Mouse (Mus musculus) T-cell, adult 2 months (primary cell): Measurements from ENCODE around the gene Snx1.

ENCODE experiments used
- DNase-seq: peaks from one replicate; pipeline ENCODE4 v3.0.0; 2022; ENCODE audit warnings: low spot score

Gene Snx1

DNA sequence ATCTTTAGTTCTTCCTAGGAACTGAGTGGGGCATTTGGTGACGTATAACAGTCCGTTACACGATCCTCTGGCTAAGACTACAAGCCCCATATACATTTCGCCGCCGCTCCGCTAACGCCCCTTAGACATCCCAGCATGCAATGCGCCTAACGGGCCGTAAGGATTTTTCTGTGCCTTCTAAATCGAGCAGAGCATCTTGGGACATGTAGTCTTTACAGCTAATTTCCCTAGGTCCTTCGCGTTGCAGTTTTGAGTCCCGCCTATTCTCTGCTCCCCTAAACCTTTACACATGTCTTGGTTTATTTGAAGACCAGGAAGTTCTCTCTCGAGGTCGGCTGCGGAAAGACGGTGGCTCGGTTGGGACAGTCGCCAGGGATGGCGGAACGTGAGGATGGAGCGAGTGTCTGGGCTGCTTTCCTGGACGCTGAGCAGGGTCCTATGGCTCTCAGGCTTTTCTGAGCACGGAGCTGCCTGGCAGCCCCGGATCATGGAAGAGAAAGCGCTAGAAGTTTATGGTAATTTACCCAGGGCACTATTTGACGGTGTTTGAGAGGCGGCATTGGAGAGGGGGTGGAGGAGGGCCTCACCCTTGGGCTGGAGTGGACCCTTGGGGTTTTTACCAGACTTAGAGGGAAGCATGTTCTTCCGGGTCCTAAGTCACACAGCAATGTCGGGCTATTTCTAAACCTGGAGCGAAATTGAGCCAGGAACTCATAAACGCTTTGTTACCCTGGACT, at the start of gene Snx1, which contains the start of gene Ciao2a:
Gene Snx1 (minus strand): TSS at position 132 of the 737 bp plus-strand sequence.
Gene Ciao2a (plus strand): TSS at position 156 of the 737 bp plus-strand sequence.
- peak; percentile 94 for DNase-seq

- no peak for DNase-seq
Observed at GRCm38 (mm10) chr9:66174985-66175384, 48.6 kb upstream of the Snx1 start.

DNA sequence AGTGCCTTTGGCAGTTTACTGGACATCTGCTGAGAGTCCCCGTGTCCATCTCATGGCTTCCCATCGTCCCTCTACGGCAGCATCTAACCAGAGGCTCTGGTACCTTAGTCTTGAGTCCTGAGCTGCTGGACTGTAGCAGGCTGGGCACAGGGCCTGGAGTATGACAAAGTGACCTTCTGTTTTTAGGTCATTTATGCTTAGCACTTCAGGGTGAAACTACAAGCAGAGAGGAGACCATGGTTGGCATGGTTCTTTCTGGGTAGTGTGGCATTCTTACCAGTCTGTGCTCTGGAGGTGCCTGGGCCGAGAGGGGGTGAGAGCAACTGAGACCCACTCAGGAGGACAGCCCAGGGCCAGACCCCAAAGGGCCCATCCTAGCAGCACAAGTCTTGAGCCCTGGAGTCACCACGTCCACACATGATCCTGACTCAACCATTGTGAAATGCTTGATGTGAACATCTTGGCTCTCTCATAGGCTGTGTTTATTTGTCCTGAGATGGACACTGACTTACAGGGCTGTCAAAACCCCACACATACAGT, 47.0 kb upstream of the Snx1 start:
- no peak for DNase-seq

GRCm38 (mm10) chr9:66171275-66171921, 45.0 kb upstream of the Snx1 start:
- no peak for DNase-seq

GRCm38 (mm10) chr9:66170506-66170905, 44.1 kb upstream of the Snx1 start:
- no peak for DNase-seq

DNA sequence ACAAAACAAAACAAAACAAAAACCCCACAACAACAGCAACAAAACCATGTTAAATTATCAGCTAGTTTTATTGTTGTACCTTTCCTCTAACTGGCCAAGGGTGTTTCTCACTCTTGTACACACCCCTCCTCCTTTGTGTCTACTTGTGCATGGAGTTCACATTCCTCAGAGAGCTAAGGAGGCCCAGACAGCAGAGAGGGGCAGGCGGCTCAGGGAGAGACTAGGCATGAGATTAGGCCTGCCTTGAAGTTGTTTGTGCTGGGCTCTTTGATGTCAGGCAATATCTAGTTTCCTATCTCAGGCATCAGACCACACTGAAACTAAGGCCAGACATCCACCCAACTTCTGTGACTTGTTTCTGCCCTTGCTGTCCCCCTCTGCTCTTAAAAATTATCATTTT, 41.8 kb upstream of the Snx1 start:
- DNase-seq: no peak

- no peak for DNase-seq
Observed at GRCm38 (mm10) chr9:66167222-66167621, 40.8 kb upstream of the Snx1 start.

DNA sequence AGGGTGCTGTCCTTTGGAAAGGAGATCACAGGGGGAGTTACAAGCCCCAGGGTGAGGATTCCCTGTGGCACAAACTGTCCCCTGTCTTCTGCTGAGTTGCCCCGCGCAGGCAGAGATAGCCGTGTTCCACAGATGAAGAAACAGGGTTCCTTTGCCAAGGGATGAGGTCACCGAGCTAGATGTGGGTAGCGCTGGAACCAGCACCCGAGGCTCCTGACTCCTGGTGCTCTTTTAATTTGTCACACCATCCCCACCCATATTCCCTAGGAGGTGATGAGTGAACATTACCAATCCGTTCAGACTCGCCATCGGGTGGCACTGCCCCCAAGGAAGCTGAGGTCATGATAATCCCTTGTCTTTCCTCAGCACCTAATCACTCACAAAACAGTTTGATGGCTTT, 36.6 kb upstream of the Snx1 start:
- no peak for DNase-seq

DNA sequence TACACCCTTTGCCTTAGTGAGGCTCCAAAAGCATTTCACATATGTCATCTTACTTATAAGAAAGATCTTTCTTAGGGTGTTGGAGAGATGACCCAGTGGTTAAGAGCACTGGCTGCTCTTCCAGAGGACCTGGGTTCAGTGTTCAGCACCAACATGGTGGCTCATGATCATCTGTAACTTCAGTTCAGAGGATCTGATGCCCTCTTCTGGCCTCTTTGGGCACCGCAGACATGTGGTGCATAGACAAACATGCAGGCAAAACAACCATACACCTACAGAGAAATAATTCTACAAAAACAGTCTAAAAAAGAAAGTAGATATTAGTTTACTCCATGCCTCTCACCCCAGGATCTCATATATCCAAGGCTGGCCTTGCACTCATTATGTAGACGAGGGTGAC, 33.8 kb upstream of the Snx1 start:
- no peak for DNase-seq

DNA sequence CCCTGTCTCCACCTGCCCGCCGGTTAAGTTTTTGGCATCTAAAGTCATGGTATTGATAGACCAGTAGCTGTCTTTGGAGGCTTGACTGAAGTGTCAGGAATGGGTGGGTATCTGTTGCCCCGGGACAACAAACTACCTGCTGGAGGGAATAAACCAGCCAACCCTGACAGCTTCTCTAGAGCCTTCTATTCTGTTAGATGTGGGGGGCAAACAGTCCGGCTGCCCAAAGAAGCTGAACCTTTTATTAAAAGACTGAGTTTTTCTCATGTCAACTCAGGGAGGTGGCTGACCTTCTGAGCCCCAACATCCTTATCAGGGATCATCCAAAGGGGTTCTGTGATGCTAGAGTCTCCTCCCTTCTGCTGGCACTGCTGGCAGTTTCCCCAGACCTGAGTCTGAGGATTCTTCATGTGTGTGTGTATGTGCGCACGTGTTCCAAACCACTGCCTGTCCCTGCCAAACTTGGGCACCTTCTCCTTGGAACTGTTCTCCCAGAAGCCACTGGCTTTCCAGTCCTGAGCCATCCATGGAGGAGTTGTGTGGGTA, 32.6 kb upstream of the Snx1 start:
- DNase-seq: no peak

DNA sequence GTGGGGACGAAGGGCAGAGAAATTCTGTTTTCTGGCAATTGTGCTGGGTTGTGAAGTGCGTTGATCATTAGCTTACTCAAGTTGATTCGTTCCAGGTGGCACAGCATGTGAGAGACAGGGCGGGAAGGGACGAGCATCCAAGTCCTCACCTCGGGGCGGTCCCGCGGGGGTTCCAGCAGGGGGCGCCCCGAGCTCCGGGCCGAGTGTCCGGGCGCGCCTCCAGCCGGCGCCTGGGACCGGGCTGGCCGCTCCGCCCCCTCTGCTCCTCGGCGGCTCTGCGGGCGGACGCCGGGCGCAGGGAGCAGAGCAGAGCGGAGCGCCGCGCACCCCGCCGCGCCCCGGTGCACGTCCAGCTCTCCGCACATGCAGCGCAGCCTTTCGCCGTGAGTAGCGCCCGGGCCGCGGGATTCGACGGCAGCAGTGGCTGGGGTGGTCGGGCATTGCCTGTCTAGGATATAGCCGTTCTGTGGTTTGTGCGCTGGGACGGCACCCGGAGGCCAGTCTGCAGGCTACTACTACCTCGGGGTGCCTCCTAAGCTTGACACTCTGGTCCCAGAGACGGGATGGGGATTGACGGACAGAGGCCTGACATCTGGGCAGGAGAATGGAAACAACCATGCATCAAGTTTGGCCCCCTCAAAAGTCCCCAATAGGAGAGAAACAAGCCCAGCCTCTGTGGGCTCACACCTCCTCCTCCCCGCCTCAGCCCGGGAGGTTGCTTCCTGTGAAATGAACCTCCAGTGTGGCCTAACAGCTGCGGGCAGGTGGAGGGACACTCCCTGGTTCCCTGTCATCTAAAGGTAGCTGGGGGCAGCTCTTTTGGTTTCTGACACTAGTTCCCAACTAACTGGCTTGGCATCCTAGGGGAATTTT, 31.8 kb upstream of the Snx1 start, which contains the start of gene Dapk2:
Gene Dapk2 (plus strand): TSS at position 266 of the 873 bp plus-strand sequence.
- DNase-seq: peak; percentile 36

DNA sequence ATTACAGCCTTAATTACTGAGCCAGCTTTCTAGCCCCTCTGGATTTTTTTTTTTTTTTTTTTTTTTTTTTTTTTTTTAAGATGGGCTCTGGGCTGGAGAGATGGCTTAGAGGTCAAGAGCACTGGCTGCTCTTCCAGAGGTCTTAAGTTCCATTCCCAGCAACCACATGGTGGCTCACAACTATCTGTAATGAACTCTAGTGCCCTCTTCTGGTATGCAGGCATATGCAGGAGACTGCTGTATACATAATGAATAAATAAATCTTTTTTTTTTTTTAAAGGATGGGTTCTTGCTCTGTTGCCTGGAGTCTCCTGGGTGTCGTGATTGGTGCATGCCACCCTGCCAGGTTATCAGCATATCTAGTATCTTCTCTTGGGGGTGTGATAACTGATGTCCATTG, 29.1 kb upstream of the Snx1 start:
- no peak for DNase-seq

GRCm38 (mm10) chr9:66154013-66154412, 27.6 kb upstream of the Snx1 start:
- no peak for DNase-seq

DNA sequence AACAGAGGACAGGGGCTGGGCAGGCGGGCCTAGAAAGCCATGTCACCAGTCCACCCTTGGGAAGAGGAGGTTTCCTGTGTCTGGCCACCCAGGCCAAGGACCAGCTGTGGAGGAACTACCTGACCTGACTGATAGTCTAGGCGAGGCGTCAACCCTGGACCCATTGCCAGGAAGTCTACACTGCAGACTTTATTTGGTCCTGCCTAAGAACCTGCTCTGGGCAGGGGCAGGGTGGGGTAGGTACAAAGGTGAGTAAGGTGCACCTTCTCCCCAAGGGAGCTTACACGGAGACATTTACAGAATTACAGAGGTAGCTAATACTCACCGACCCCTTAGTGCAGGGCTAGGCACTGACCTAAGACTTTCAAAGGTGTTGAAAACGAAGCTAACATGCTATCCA, 27.2 kb upstream of the Snx1 start:
- DNase-seq: no peak

GRCm38 (mm10) chr9:66152011-66152410, 25.6 kb upstream of the Snx1 start:
- DNase-seq: no peak

DNA sequence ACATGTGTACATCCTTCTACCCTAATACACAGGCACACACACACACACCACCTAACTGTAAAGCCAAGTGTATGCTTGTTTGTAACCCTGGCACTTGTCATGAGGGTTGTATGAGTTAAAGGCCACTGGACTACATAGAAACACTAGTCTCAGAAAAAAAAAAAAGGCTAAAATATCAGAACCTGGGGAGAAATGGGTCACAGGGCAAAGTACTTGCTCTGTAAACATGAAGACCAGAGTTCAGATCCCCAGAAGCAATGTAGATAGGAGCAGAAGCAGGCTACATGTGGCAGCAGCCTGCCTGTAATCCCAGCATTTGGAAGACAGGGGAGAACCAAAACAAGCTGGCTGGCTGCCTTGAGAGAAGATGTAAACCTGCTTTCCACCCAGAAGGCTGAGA, 19.8 kb upstream of the Snx1 start:
- DNase-seq: no peak

- DNase-seq: peak; percentile 66
Observed at GRCm38 (mm10) chr9:66144248-66144647, 17.9 kb upstream of the Snx1 start.

- DNase-seq: no peak
Observed at GRCm38 (mm10) chr9:66142265-66142664, 15.9 kb upstream of the Snx1 start.

DNA sequence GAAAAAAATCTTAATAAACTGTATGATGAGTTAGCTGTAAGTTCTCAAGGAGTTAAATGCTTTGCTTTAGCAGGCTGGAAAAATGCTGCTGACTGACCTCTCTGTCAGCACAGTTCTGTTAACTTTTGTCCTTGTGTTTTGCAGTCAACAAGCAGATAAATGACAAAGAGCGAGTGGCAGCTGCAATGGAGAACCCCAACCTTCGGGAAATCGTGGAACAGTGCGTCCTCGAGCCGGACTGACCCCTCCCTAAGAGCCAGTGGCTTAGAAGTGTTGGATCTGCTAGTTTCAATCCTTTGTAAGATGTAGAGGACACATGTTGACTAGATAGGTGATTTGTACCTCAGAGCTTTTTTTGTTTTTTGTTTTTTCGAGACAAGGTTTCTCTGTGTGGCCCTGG, 11.8 kb upstream of the Snx1 start:
- no peak for DNase-seq

DNA sequence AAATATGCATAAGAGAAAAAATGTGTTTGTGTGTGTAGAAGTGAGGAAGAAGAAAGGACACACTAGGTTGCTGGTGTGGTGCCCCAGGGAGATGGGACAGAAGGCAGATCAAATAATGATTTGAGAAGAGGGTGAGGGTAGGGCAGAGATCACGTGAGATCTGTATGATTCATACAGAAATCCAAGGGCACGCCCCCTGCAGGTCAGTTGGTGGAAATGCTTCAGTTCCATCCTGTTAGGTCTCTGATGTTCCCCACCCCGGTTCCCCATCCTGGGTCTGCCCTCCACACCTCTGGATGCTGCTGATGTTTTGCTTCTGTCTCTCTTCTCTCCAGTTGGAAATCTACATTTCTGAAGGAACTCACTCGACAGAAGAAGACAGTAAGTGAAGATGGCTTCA, 9.6 kb upstream of the Snx1 start:
- DNase-seq: peak; percentile 52

GRCm38 (mm10) chr9:66131466-66131865, 5.1 kb upstream of the Snx1 start:
- no peak for DNase-seq

GRCm38 (mm10) chr9:66127884-66128283, 1.5 kb upstream of the Snx1 start:
- DNase-seq: no peak
